Mouse (Mus musculus) hindbrain, embryonic 14.5 days (tissue): ENCODE results near the gene Gm29776. TPM values are rescaled to one million over a fixed set of nuclear protein-coding genes. Genes with fewer than 3 reads are reported as not detected.

Experiments used
- ATAC-seq: fragments of 200-750 bp; cut with Nextera tagmentation; 2 replicates; pipeline ENCODE4 v1.8.0; 2017; ENCODE audit warnings: moderate number of reproducible peaks, mild to moderate bottlenecking, moderate TSS enrichment, moderate library complexity; ENCODE audit not compliant: low FRiP score
- DNase-seq: peaks from one replicate; pipeline ENCODE4 v3.0.0-alpha.2; 2015; ENCODE audit warnings: low spot score
- H3K27ac ChIP-seq: fragments of 300-500 bp; sonication (generic); 2 replicates; pipeline ENCODE4 v1.5.1; 2014; ENCODE audit warnings: mild to moderate bottlenecking, moderate library complexity
- H3K27me3 ChIP-seq: fragments of 300-500 bp; sonication (generic); 2 replicates; pipeline ENCODE4 v1.6.1; 2014; ENCODE audit warnings: mild to moderate bottlenecking, low read length, mixed read lengths; ENCODE audit not compliant: control insufficient read depth, insufficient read depth
- H3K36me3 ChIP-seq: fragments of 300-500 bp; sonication (generic); replicated peaks from 2 replicates; pipeline ENCODE4 v1.6.1; 2014; ENCODE audit not compliant: control insufficient read depth, insufficient read depth
- H3K4me1 ChIP-seq: fragments of 300-500 bp; sonication (generic); replicated peaks from 2 replicates; pipeline ENCODE4 v1.6.1; 2014; ENCODE audit warnings: antibody characterized with exemption, low read length, mixed read lengths; ENCODE audit not compliant: control insufficient read depth, insufficient read depth
- H3K4me2 ChIP-seq: fragments of 300-500 bp; sonication (generic); replicated peaks from 2 replicates; pipeline ENCODE4 v1.6.1; 2014; ENCODE audit warnings: mild to moderate bottlenecking, moderate library complexity
- H3K4me3 ChIP-seq: fragments of 300-500 bp; sonication (generic); replicated peaks from 2 replicates; pipeline ENCODE4 v1.5.1; 2014; ENCODE audit warnings: mild to moderate bottlenecking, low read length
- H3K9ac ChIP-seq: fragments of 300-500 bp; sonication (generic); 2 replicates; pipeline ENCODE4 v1.6.1; 2014
- H3K9me3 ChIP-seq: fragments of 300-500 bp; sonication (generic); 2 replicates; pipeline ENCODE4 v1.6.1; 2016; ENCODE audit warnings: low read length; ENCODE audit not compliant: control insufficient read depth
- WGBS: fragments of 180-500 bp; shearing (Covaris S2); extraction: QIAGEN DNeasy Blood & Tissue Kit; methylation state at CpG from one replicate; pipeline ENCODE4 v1.1.7; 2014; 5-methylcytosine and 5-hydroxymethylcytosine counted together
- polyA plus RNA-seq: library from polyadenylated mRNA; unstranded; fragments of >200 nt; fragmentation: Nextera tagmentation; extraction: Ambion mirVana; gene quantifications from 2 replicates; pipeline ENCODE4 v1.2.1, GENCODE M21; 2014

Gene Gm29776
- 0.21 and 0.29 TPM in 2 replicates for polyA plus RNA-seq

DNA sequence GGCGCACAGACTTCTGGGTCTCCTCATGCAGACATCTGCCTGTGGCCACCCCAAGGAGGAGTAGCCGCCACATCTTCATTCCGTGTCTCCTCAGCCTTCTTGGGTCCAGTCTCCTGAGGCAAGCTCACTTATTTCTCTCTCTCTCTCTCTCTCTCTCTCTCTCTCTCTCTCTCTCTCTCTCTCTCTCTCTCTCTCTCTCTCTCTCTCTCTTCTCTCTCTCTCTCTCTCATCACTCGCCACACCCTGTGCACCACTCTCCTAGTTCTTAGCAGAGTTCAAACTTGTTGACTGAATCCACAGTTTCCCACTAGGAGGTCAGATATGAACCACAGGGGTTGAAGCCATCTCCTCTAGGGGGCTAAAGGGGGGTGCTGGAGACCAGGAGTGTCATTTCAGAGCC is at the start of gene Gm29776:
TSS of gene Gm29776 (minus strand) at position 101 of the 400 bp plus-strand sequence.
- ATAC-seq (no peak), DNase-seq (no peak)
- Histone ChIP-seq H3K9ac (no peak within 1 kb of the TSS), H3K27me3 (no peaks in the 10 kb centered on the region), H3K36me3 (peaks cover 2% of the 10 kb centered on the region; the same call in 1 of the 2 replicates), H3K27ac (no peak within 1 kb of the TSS), H3K9me3 (no peaks in the 10 kb centered on the region), H3K4me1 (no peaks in the 10 kb centered on the region), H3K4me3 (no peak within 1 kb of the TSS), H3K4me2 (no peak within 1 kb of the TSS)
- 71% methylated on average over 4 of the region's 4 CpGs for WGBS

GRCm38 (mm10) chr14:54746038-54746437 is 47.4 kb upstream of the Gm29776 start:
- DNase-seq, result no peak
- Histone ChIP-seq H3K4me1 (no peaks in the 10 kb centered on the region), H3K27me3 (no peaks in the 10 kb centered on the region), H3K4me2 (no peak overlapping the region), H3K9me3 (no peaks in the 10 kb centered on the region), H3K27ac (no peak overlapping the region), H3K4me3 (no peak overlapping the region), H3K36me3 (no peaks in the 10 kb centered on the region), H3K9ac (no peak overlapping the region)
- 96% methylated on average over 9 of the region's 9 CpGs for WGBS
- ATAC-seq, result no peak

- H3K27ac ChIP-seq, result no peak overlapping the region
Measured at GRCm38 (mm10) chr14:54744473-54744872, 45.8 kb upstream of the Gm29776 start.

DNA sequence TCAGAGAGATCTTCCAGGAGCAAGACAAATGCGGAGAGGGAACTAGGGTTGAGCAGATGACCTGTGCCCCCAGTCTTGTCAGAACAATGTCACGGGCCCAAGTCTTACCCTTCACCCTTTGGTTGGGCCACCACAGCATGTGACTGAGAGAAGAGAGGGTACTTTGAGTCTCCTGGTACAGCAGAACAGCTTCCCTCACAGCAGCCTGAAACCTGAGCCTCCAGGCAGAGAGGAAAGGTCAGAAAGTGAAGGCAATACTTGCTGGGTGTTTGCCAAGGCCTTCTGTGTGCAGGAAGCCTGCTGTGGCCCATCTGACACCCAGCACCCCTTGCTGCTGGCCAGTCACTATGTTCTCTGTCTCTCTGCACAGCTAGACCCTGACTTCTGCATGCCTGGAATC is 43.7 kb upstream of the Gm29776 start:
- WGBS, result 74% methylated on average over 2 of the region's 2 CpGs
- Histone ChIP-seq H3K9ac (no peak overlapping the region), H3K27me3 (no peaks in the 10 kb centered on the region), H3K4me3 (no peak overlapping the region), H3K27ac (no peak overlapping the region), H3K36me3 (no peaks in the 10 kb centered on the region), H3K9me3 (no peaks in the 10 kb centered on the region), H3K4me2 (no peak overlapping the region), H3K4me1 (peaks cover 3% of the 10 kb centered on the region; the same call in 1 of the 2 replicates)
- no peak for ATAC-seq
- no peak for DNase-seq

More at GRCm38 (mm10) chr14:54744473-54744872, 45.8 kb upstream of the Gm29776 start:
- no peaks in the 10 kb centered on the region for H3K4me1 ChIP-seq
- H3K4me3 ChIP-seq, result no peak overlapping the region
- no peaks in the 10 kb centered on the region for H3K36me3 ChIP-seq
- no peaks in the 10 kb centered on the region for H3K9me3 ChIP-seq
- WGBS, result 78% methylated on average over 8 of the region's 8 CpGs
- ATAC-seq (no peak), DNase-seq (no peak)
- H3K27me3 ChIP-seq, result no peaks in the 10 kb centered on the region
- no peak overlapping the region for H3K4me2 ChIP-seq
- no peak overlapping the region for H3K9ac ChIP-seq

- no peak for ATAC-seq
- Histone ChIP-seq H3K4me2 (no peak overlapping the region), H3K27me3 (no peaks in the 10 kb centered on the region), H3K27ac (no peak overlapping the region), H3K4me3 (no peak overlapping the region), H3K36me3 (no peaks in the 10 kb centered on the region), H3K9ac (no peak overlapping the region), H3K9me3 (no peaks in the 10 kb centered on the region), H3K4me1 (peaks cover 5% of the 10 kb centered on the region; the same call in 1 of the 2 replicates)
- WGBS, result 88% methylated on average over 6 of the region's 6 CpGs
- no peak for DNase-seq
Measured at GRCm38 (mm10) chr14:54741721-54742120, 43.1 kb upstream of the Gm29776 start.

DNA sequence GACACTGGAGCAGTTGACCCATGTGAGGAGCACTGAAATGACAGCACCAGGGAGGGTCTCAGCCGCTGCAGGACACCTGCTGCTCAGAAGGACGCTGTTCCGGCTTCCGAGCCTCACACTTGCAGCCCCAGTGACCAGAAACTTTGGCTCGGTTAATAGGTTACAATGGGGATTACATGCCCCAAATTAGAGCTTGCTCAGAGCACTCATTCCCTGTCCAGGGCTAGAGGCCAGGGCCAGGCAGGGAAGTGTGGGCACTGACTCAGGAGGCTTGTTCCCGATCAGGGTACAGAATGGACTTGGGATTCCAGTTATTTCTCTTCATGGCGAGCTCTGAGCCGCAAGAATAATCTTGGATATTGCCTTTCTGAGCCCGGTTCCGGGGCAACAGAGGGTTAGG is 39.0 kb upstream of the Gm29776 start:
- H3K4me1 ChIP-seq, result peaks cover 5% of the 10 kb centered on the region; the same call in 1 of the 2 replicates
- no peaks in the 10 kb centered on the region for H3K27me3 ChIP-seq
- peak overlapping the region; percentile 38; the same call in 1 of the 2 replicates for H3K27ac ChIP-seq
- H3K9ac ChIP-seq, result no peak overlapping the region
- H3K9me3 ChIP-seq, result no peaks in the 10 kb centered on the region
- H3K4me2 ChIP-seq, result no peak overlapping the region
- ATAC-seq, result no peak
- 62% methylated on average over 10 of the region's 10 CpGs for whole genome bisulfite sequencing
- H3K4me3 ChIP-seq, result no peak overlapping the region
- no peak for DNase-seq
- no peaks in the 10 kb centered on the region for H3K36me3 ChIP-seq

DNA sequence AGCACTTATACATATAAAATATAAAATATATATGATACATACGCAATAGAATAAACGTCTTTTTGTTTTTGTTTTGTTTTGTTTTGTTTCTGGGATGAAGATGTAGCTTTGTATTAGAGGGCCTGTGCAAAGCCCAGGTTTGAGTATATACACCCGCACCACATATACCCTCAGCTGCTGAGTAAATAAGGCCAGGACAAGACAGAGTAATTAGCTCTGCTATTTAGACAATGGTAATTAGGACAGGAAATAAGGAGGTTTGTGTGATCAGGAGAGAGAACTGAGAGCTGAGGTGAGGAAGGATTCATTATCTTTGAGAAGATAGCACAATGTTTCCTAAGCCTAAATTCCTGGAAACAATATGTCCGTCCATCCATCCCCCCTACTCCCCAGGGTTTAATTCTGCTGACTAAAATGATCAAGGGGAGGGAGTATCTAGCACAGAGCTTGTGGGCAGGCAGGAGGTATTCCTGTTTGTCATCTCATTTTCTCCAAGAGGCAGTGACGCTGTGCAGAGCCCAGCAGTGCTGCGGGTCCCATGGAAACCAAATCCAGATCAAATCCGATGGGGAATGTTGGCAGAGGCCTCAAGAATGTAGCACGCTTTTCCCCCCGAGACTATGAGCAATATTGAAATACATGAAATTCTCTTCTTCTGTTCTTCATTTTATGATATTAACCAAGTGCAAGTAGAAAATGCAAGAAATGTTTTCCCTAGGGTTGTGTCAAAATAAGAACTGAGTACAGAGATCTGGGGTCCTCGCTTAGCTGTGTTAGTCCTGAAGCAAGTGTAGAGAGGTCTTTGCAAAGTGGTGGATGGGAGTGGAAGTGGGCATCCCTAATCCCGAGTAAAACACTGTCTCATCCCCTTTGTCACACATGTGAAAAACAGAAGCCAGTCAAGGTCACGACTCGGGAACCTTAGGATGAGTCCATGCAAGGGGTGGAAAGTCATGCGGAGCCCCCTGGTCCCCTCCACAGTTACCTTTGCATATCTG is 38.2 kb upstream of the Gm29776 start:
- Histone ChIP-seq H3K27ac (peak overlapping the region; percentile 38; the same call in 1 of the 2 replicates), H3K4me2 (no peak overlapping the region), H3K4me1 (peaks cover 5% of the 10 kb centered on the region; the same call in 1 of the 2 replicates), H3K9ac (no peak overlapping the region), H3K9me3 (no peaks in the 10 kb centered on the region), H3K36me3 (no peaks in the 10 kb centered on the region), H3K4me3 (no peak overlapping the region), H3K27me3 (no peaks in the 10 kb centered on the region)
- WGBS, result 54% methylated on average over 14 of the region's 14 CpGs
- DNase-seq, result no peak
- 0 out of 2 replicates have a peak, but pooled peaks have one; percentile 60 for ATAC-seq

DNA sequence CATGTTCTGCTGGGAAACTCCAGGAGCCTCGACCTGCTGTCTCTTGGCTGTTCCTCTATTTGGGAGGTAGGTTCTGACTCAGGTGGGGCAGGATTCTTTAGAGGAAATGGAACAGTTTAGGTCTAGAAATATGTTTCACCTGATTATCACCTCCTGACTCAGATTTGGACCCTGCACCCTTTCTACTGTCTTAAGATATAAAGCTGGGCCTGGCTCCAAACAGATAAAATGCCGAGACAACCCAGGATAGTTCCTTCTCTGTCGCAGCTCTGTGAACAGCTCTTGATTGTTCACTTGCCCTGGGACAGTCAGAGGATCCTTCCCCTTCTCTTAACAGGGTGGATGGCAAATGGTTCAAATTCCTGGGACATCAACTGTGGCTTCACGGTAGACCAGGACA is 36.6 kb upstream of the Gm29776 start:
- H3K9ac ChIP-seq, result no peak overlapping the region
- WGBS, result 84% methylated on average over 4 of the region's 4 CpGs
- peaks cover 5% of the 10 kb centered on the region; the same call in 1 of the 2 replicates for H3K4me1 ChIP-seq
- ATAC-seq, result no peak
- H3K27ac ChIP-seq, result no peak overlapping the region
- DNase-seq, result no peak
- H3K9me3 ChIP-seq, result no peaks in the 10 kb centered on the region
- no peaks in the 10 kb centered on the region for H3K36me3 ChIP-seq
- no peaks in the 10 kb centered on the region for H3K27me3 ChIP-seq
- H3K4me3 ChIP-seq, result no peak overlapping the region
- no peak overlapping the region for H3K4me2 ChIP-seq

GRCm38 (mm10) chr14:54734004-54734403 is 35.4 kb upstream of the Gm29776 start:
- Histone ChIP-seq H3K9me3 (no peaks in the 10 kb centered on the region), H3K9ac (no peak overlapping the region), H3K36me3 (no peaks in the 10 kb centered on the region), H3K27me3 (no peaks in the 10 kb centered on the region), H3K4me3 (no peak overlapping the region), H3K27ac (no peak overlapping the region), H3K4me2 (no peak overlapping the region), H3K4me1 (peaks cover 5% of the 10 kb centered on the region; the same call in 1 of the 2 replicates)
- WGBS, result 84% methylated on average over 4 of the region's 4 CpGs
- DNase-seq (no peak), ATAC-seq (no peak)
